9 mouse cellular contexts compared by ENCODE assay signal in genomic region chrX:11935337-11935736, GRCm38 (mm10).
DNase-seq lines count a peak whose midpoint lies in the region; ATAC-seq lines count a peak whose summit lies in the region.
"Had no signal": no experiment of that assay in that cellular context is flagged by ENCODE, and none has a peak within 500 bp of the region (broad histone marks: within the 10 kb centered on the region; RNA-seq: fewer than 3 reads in every experiment).

No protein-coding gene starts in this region.

- no peak for ATAC-seq in cerebellum, adult (ENCODE audit: insufficient number of reproducible peaks, low FRiP score, low TSS enrichment)

- intact Hi-C loops in heart, postnatal 36 days (cut with DNase I): no loop called here

- DNase-seq in cerebellum, adult 11-12 months: peak; percentile 5
- peak; percentile 25 for DNase-seq in ovary, postnatal 14 days (ENCODE audit: low spot score)
- no peak for DNase-seq in ovary, postnatal 10 days (ENCODE audit: low spot score)
- peak; percentile 58 to 64 for DNase-seq in heart, postnatal 36 days
- peak; percentile 67 to 83 for DNase-seq in lung, postnatal 4 days
- no peak for DNase-seq in urinary bladder, adult 18-20 months (ENCODE audit: low spot score in 2 of 2)
- DNase-seq in spleen, postnatal 14 days (ENCODE audit: low spot score in 2 of 2): no peak
- DNase-seq: liver, embryonic 13.5 days had no signal

Comparison
In these comparisons a context has a peak if more than half of its experiments do, and no peak if none do; other contexts are left out.
1. DNase-seq: peak in cerebellum, adult 11-12 months (single experiment), ovary, postnatal 14 days (single experiment), heart, postnatal 36 days (2 of 2) and lung, postnatal 4 days (2 of 2); none in ovary, postnatal 10 days (single experiment), urinary bladder, adult 18-20 months (0 of 2) and spleen, postnatal 14 days (0 of 2).